Mouse (Mus musculus) brain, adult 2 months (tissue): Measurements from ENCODE around the gene B4gat1.

Experiments used
- DNase-seq: peaks from one replicate; pipeline ENCODE4 v3.0.0; 2011; ENCODE audit warnings: low read depth, low spot score

B4gat1 gene

GRCm38 (mm10) chr19:5026111-5026510, 12.5 kb upstream of the B4gat1 start:
- DNase-seq = no peak

GRCm38 (mm10) chr19:5032686-5033085, 5.9 kb upstream of the B4gat1 start:
- no peak for DNase-seq

GRCm38 (mm10) chr19:5036577-5036976, 2.0 kb upstream of the B4gat1 start:
- no peak for DNase-seq

- DNase-seq = peak; percentile 94
Measured at GRCm38 (mm10) chr19:5037678-5038571, 701 bp upstream of the B4gat1 start.

- no peak for DNase-seq
Measured at GRCm38 (mm10) chr19:5039301-5040114, 882 bp downstream of the B4gat1 start.

GRCm38 (mm10) chr19:5040862-5041523, 2.4 kb downstream of the B4gat1 start, which contains the start of gene Brms1:
TSS of gene Brms1 (plus strand) at chr19:5041354.
- DNase-seq = peak; percentile 98

- DNase-seq = no peak
Measured at GRCm38 (mm10) chr19:5041588-5041987, 3.0 kb downstream of the B4gat1 start.

- DNase-seq = peak; percentile 73
Measured at GRCm38 (mm10) chr19:5045531-5045930, 6.9 kb downstream of the B4gat1 start.

- peak; percentile 82 for DNase-seq
Measured at GRCm38 (mm10) chr19:5048138-5049056, 9.8 kb downstream of the B4gat1 start.

GRCm38 (mm10) chr19:5049325-5049724, 10.7 kb downstream of the B4gat1 start:
- DNase-seq = no peak

- DNase-seq = peak; percentile 97
Measured at GRCm38 (mm10) chr19:5050047-5050905, 11.7 kb downstream of the B4gat1 start, which contains the start of gene Rin1. TSS of gene Rin1 (plus strand) at chr19:5050481.

- no peak for DNase-seq
Measured at GRCm38 (mm10) chr19:5051031-5051430, 12.4 kb downstream of the B4gat1 start.

- no peak for DNase-seq
Measured at GRCm38 (mm10) chr19:5051515-5051914, 12.9 kb downstream of the B4gat1 start.

- peak; percentile 87 for DNase-seq
Measured at GRCm38 (mm10) chr19:5052166-5052822, 13.7 kb downstream of the B4gat1 start.

- peak; percentile 49 for DNase-seq
Measured at GRCm38 (mm10) chr19:5052853-5053252, 14.2 kb downstream of the B4gat1 start.

GRCm38 (mm10) chr19:5053909-5054308, 15.3 kb downstream of the B4gat1 start:
- DNase-seq = peak; percentile 73

GRCm38 (mm10) chr19:5056251-5056650, 17.6 kb downstream of the B4gat1 start:
- peak; percentile 49 for DNase-seq

GRCm38 (mm10) chr19:5057876-5058775, 19.5 kb downstream of the B4gat1 start:
- no peak for DNase-seq
